Mouse (Mus musculus) mouse trophoblast stem cell (cell line): ENCODE data around the gene Ttl.

Source experiments
- in situ Hi-C, 2 experiments: fragments of 300-500 bp; cut with MseI, MboI; formaldehyde crosslinking; loops; 2 replicates in 1 of 2; 3 replicates in 1 of 2; pipeline ENCODE4 v1.15.1; 2025

The Ttl gene

GRCm38 (mm10) chr2:129083514-129083913 lies 17.8 kb downstream of the Ttl start:
- in situ Hi-C loops: no loop called here

GRCm38 (mm10) chr2:129084959-129085358 lies 19.2 kb downstream of the Ttl start:
- in situ Hi-C loops: no loop called here

- in situ Hi-C loops: no loop called here
Measured at GRCm38 (mm10) chr2:129087520-129087919, 21.8 kb downstream of the Ttl start.

GRCm38 (mm10) chr2:129090370-129090769 lies 24.6 kb downstream of the Ttl start:
- in situ Hi-C loops: no loop called here

GRCm38 (mm10) chr2:129092810-129093209 lies 27.1 kb downstream of the Ttl start:
- in situ Hi-C loops: no loop called here

- in situ Hi-C loops: no loop called here
Measured at GRCm38 (mm10) chr2:129093926-129094724, 28.4 kb downstream of the Ttl start.

- in situ Hi-C loops: no loop called here
Measured at GRCm38 (mm10) chr2:129100784-129101310, 35.1 kb downstream of the Ttl start, which contains the start of gene Polr1b. TSS of gene Polr1b (plus strand) at chr2:129100995.

GRCm38 (mm10) chr2:129112924-129113323 lies 47.2 kb downstream of the Ttl start:
- in situ Hi-C loops: no loop called here

GRCm38 (mm10) chr2:129115706-129116367 lies 50.1 kb downstream of the Ttl start:
- in situ Hi-C loops: no loop called here

GRCm38 (mm10) chr2:129116368-129116739 lies 50.6 kb downstream of the Ttl start:
- in situ Hi-C loops: no loop called here

- in situ Hi-C loops: no loop called here
Measured at GRCm38 (mm10) chr2:129118061-129118460, 52.3 kb downstream of the Ttl start.

GRCm38 (mm10) chr2:129121986-129122385 lies 56.2 kb downstream of the Ttl start:
- in situ Hi-C loops: no loop called here

GRCm38 (mm10) chr2:129129412-129129929 lies 63.7 kb downstream of the Ttl start, which contains the start of gene Chchd5:
TSS of gene Chchd5 (plus strand) at chr2:129129700.
- in situ Hi-C loops: no loop called here

GRCm38 (mm10) chr2:129129987-129130545 lies 64.3 kb downstream of the Ttl start:
- in situ Hi-C loops: no loop called here

- in situ Hi-C loops: no loop called here
Measured at GRCm38 (mm10) chr2:129130776-129131175, 65.0 kb downstream of the Ttl start.

GRCm38 (mm10) chr2:129132231-129132630 lies 66.5 kb downstream of the Ttl start:
- in situ Hi-C loops: no loop called here

GRCm38 (mm10) chr2:129133006-129133805 lies 67.5 kb downstream of the Ttl start:
- in situ Hi-C loops: no loop called here

- in situ Hi-C loops: no loop called here
Measured at GRCm38 (mm10) chr2:129139906-129140305, 74.2 kb downstream of the Ttl start.
